Mouse (Mus musculus) kidney, postnatal 25 days (tissue): ENCODE data around the gene Jchain.

Experiments used
- DNase-seq, 2 experiments: peaks; one replicate each; pipeline ENCODE4 v3.0.0; 2021; ENCODE audit warnings: mixed read lengths in 2 of 2

Jchain gene

GRCm38 (mm10) chr5:88519232-88519631, 8.5 kb downstream of the Jchain start:
- DNase-seq = peak in 1 of 2 experiments; percentile 65

DNA sequence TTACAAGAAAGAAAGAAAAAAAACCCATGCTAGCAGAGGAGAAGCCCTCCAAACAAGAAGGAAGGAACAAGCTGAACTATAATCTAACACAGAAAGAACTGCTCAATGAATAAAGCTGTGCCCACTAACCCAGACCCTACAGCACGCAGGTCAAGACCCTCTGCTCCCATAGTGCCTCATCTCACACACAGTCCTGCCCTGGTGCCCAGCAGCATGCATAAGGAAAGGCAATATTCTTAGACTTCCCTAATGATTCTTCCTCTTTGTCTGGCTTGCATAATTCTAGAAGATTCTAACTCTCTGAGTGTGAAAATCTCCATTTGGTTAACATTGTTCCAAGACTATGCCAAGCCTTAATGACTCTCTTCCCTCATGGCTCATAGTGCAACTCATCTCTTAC, 18.7 kb downstream of the Jchain start:
- no peak for DNase-seq

GRCm38 (mm10) chr5:88508555-88508954, 19.1 kb downstream of the Jchain start:
- no peak for DNase-seq

DNA sequence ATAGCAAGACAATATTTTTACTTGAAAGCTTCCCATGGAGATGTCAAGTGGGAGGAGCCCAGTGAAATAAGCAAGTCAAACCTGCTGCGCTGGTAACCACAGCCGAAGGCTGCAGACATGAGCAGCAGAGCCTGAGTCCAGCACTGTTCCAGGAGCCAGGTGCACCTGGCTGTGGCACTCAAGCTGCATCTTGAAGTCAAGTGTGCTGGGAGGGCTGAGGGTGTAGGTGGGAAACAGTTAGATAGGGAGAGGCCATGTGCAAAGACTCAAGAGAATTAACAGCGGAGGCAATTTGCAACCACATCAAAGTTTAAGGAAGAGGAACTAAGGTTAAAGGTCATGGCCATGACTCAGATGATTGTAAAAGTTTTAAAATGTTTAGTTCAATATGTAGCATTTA, 27.9 kb downstream of the Jchain start:
- DNase-seq = no peak

- no peak for DNase-seq
Observed at GRCm38 (mm10) chr5:88491111-88491510, 36.6 kb downstream of the Jchain start.

- no peak for DNase-seq
Observed at GRCm38 (mm10) chr5:88489004-88489403, 38.7 kb downstream of the Jchain start.

GRCm38 (mm10) chr5:88487675-88488074, 40.0 kb downstream of the Jchain start, which contains the start of gene Enam:
Enam (plus strand) TSS chr5:88487975.
- DNase-seq = no peak
